Mouse (Mus musculus): ENCODE data around the gene Cacna1c.
"Not testable (repeated sequence)": the region's sequence is repeated elsewhere in the genome, so short reads cannot be mapped to it uniquely, and the experiment has no call there.

The Cacna1c gene

DNA sequence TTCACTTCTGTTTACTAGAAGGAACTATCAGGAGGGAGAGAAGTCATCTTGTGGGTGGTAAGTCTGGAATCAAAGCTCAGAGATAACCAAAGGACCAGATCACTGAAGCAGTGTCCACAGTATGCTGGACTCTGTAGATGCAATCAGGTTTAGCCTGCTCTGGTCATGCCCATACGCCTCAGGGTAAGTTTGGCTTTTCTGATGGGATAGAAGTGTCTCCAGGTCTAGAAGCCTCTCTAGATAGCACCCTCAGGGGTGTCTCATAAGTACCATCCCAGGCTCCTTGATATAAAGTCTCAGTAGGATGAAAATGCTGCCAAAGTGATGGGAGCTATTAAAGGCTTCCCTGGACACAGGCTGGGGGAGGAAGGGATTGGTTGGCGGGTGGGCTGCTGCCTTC, 557.3 kb downstream of the Cacna1c start:
- no peak for DNase-seq (ENCODE audit: inconsistent age in 2 of 2, low spot score in 1 of 2)

DNA sequence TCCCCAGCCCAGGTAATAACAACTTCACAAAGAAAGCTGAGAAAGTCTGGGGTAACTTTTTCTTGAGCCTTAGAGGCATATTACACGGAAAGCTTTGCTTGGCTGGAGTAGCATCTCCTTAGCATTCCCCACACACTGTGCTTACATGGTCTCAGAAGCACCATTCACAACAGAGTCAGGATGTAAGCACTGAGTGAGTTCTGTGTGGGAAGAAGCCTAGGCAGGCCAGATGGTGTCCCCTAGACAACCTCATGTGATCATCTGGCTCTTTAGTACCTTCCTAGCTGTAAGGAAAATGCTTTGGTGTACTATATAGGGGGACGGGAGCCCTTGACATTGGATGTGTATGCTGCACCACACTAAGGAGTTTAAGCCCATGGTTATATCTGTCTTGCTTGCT, 563.7 kb downstream of the Cacna1c start:
- DNase-seq (ENCODE audit: inconsistent age in 2 of 2, low spot score in 1 of 2): no peak

DNA sequence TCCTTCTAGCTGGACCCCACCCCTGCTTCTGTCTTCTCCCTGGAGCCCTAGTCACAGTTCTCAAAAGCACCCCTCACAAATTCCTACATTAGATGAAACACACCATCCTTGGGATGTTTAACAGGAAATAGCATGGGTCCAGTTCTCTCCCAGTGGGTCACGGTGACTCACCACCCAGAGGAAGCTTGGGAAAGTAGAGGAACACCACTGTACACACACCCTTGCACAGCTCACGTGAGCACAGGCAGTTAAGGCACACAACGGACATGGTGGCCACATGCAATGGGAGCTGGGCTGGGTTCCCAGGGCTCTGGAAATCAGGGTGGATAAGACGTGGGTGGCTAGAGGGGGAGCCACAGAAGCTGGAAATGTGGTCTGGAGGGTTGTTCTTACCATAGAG, 566.2 kb downstream of the Cacna1c start:
- no peak for DNase-seq (ENCODE audit: inconsistent age in 2 of 2, low spot score in 1 of 2)

DNA sequence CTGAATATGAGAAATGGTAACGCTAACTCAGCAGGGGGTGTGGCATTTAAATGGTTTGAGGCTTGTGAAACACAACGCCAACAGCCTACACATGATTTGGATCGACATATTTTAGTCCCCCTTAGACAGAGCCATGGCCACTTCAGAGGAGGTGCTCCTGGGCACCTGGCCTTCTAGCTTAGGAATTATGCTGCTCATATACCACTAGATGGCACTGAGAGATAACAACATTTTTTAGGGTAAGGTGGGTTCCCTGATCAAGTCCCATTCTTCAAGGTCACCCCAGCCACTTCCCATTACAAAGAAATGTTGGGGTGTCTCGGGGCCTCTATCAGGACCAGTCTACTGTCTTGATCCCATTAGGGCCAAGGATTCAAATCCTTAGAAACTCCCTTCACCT, 570.0 kb downstream of the Cacna1c start:
- DNase-seq (ENCODE audit: inconsistent age in 2 of 2, low spot score in 1 of 2): peak in 1 of 2 experiments; percentile 53

DNA sequence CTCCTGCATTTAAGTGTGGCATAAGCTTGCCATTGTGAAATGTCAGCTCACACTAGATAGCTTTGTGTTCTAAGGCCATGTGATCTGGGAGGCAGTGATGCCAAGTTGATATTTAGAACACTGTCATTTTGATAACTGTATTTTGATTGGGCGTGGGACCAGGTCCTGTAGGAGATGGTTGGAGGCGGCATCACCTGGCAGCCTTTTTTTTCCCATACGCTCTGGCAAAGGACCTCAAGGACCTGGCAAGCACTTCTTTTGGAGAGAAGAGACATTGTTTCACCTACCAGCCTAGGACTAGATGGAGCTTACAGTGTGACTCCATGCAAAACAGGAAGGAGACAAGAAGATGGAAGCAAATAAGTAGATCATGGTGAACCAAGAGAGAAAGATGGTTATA, 572.6 kb downstream of the Cacna1c start:
- no peak for DNase-seq (ENCODE audit: inconsistent age in 2 of 2, low spot score in 1 of 2)

DNA sequence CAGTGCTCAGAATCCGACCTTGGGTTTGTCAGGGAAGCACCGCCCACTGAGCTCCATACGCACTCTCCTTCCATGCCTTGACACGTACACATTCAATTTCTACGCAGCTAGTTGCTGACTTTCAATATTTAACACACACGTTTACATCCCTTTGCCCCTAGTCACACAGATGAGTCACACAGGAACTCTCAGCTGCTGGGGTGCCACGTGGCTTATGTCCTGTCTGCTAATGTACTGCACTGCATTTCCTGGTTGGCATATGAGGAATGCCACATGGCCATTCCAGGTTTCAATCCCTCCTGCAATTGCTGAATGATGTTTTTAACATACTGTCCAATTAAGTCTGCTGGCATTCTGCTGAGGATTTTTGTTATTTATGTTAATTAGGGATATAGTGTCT, 574.4 kb downstream of the Cacna1c start:
- peak; percentile 40 to 69 for DNase-seq (ENCODE audit: inconsistent age in 2 of 2, low spot score in 1 of 2)

DNA sequence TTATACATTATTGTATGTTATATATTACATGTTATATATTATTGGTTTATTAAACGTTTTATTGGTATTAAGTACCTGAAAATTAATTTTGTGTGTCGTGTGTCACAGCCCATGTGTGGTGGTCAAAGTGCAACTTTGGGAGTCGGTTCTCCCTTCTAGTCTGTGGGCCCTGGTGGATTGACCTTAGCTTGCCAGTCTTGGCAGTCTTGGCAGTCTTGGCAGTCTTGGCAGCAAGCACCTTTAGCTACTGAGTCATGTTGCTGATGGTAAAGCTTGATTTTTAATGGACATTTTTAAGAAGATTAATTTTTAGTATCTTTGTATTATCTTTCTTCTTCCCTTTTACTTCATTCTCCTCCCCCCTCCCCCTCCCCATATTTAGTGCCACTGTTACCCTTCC, 574.8 kb downstream of the Cacna1c start:
- no peak for DNase-seq (ENCODE audit: inconsistent age in 2 of 2, low spot score in 1 of 2)

DNA sequence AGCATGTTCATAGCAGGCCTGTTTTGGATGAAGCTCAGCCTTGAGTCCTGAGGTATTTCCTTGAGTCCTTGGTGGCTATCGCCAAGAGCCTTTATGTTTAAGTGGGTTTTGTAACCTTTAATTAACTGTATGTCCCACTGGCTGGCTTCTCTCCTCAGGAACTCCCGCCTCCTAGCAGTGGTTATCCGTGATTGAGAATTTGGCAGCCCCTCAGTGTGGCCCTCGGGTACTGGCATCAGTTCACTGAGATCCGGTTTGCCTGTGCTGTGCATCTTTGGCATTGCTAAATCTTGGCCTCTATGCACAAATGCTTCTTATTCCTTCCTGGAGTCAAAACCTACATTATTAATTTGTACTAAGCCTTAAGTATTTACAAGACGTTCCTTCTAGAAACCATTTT, 587.3 kb downstream of the Cacna1c start:
- DNase-seq (ENCODE audit: inconsistent age in 2 of 2, low spot score in 1 of 2): no peak

DNA sequence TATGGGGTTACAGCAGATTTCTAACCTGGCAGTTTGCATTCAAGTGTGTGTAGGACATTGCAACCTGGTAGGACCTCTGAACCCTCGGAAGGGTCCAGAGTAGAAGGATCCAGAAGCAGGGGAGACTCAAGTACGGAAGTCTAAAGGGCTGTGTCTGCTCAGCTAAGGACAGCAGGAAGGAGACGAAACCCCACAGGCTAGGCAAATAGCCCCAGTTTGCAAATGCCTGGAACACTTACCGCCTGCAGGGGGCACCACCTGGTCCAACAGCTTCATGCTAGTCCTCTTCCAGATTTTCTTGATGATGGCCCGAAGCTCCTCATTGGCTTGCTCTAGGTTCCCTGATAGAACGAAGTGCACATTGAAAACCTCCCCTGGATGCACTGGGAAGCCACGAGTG, 590.2 kb downstream of the Cacna1c start:
- DNase-seq (ENCODE audit: inconsistent age in 2 of 2, low spot score in 1 of 2): peak in 1 of 2 experiments; percentile 50

DNA sequence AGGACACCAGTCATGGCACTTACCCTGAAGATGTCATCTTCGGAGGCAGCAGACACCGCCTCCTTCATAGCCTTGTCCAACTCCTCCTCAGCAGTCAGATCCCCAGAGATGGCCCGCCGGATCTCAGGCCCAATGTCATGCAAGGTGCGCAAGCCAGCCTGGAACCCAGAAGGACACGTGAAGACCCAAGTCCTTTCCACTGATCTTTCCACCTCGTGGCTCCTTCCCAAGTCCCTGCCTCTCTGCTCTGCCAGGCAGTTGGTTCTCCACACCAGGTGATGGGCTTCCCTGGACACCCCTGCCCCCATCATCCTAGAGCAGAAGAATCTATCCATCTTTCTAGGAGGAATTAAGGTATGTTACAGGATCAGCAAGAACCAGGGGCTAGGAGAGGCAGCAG, 592.4 kb downstream of the Cacna1c start:
- peak in 1 of 2 experiments; percentile 2 for DNase-seq (ENCODE audit: inconsistent age in 2 of 2, low spot score in 1 of 2)

DNA sequence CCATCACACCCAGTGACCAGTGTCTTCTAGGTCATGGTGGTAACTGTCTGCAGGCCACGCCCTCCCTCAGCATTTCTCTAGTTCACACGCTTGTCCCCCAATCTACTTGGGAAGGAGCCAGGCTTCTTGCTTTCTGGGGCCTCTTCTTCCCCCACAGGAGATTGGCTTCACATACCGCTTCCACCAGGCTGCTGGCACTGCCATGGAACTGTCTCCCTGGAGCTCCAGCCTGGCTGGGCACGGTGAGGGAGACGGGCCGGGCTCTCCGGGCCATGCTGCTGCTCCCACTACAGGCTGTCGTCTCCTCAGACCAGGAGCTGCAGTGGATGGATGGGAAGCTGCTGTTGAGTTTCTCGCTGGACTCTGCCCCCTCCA, 600.5 kb downstream of the Cacna1c start:
- no peak for DNase-seq (ENCODE audit: inconsistent age in 2 of 2, low spot score in 1 of 2)

DNA sequence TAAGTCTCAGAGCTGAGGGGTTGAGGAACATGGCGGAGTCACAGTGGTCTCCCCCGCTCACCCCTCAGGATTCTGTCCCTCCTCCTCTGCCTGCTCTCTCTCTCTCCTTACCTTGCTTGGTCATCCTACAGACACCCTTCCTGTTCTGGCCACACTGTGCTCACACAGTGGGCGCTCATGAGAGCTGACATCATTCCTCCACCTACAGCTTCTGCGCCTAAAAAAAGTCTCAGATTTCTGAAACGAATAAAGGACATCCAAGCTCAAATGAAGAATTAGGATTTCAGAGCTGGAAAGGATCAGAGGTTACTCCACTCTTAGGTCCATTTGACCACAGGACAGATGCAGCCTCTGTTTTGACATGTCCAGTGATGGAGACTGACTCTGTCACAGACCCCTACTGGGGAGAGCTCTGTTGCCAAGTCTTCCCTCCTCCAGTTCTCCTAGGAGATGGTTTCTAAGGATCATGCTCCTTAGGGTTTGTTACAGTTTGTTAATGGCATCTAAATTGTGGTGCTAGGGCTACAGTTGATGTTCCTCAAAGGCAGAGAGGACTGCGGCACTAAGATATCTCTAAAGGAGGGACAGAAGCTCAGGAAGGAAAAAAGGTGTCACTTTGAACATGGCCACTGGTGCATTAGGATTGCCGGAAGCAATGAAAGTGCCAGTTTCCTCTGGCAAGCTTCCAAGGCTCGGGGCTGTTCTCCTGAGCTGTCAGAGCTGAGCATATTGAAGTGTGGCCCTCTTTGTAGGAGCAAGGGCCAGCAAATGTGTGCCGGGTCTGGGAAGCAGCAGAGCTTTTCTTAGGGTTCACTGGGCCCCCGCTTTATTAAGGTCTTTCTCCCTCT, 601.2 kb downstream of the Cacna1c start:
- DNase-seq (ENCODE audit: inconsistent age in 2 of 2, low spot score in 1 of 2): no peak

DNA sequence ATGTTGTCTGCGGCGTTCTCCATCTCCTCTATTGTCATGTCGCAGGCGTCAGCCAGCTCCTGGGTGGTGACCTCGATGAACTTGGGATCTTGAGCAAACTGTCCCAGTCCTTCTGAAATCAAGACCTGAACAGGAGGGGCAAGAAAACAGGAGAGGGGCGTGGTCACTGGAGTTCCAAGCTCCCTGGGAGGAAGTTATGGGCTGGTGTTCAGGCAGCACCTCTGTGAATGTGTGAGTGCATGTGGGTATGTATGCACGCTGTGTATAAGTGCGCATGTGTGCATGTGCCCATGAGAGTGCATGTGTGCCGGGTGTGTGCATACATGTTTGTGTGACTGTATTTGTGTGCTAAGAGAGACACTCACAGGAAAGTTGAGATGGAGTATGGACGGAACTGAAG, 602.1 kb downstream of the Cacna1c start:
- DNase-seq (ENCODE audit: inconsistent age in 2 of 2, low spot score in 1 of 2): no peak

DNA sequence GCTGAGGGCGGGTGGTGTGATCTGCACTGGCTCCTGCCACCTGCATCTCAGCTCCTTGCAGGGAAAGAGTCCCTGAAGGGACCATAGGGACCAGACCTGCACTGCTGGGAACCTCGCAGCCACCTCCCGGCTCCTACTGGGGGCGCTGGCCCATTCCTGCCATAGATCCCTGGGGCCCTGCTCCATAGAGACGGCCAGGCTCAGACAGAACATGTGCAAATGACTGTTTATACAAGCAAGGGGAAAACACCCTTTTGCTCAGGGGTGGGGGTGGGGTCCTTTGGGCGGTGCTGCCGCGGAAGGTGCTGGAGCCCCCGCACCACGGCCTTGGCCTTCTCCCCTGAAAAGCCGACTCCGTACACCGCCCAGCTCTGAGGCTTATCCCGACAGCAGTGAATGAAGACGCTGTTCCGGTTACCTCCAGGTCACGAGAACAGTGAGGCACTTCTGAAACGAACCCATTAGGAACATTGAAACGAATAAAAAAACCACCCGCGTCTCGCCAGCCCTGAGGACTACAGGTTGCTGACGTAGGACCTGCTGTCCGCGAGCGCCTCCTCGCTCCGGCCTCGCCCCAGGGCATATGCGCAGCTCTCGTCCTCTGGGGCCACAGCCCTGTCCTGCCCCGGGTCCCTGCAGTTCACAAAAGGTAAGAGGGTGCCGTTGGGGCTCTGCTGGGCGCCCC, 602.7 kb downstream of the Cacna1c start:
- peak in 1 of 2 experiments; percentile 57 for DNase-seq (ENCODE audit: inconsistent age in 2 of 2, low spot score in 1 of 2)

DNA sequence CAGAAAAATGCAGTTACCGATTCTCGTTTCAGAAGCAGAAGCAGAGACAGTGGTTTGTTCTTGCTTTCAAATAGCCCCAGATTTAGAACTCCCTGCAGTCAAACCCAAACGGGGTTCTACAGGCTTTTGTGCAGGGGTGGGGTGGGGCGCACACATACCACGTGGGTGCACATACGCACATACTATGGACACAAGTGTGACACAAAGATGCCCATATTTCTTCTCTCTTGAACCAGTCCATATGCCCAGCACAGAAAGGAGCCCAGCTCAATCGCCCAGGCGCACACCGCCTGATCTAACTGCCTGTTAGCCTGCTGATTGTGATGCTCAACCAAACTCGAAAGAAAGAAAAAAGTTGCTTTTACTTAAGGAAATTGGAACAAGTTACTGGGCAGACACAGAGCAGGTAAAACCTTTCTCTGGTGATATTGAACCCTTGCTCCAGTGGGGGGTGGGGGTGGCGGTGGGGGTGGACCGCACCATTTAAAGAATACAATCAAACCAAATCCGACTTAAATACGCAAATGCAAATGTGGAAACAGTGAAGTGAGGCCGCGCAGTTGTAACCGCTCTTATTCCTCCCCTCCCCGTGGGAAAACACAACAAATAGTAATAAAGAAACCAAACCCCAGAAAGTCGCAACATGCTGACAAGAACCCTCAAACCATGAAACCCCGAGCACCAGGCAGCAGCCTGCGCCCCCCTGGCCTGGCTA, 603.4 kb downstream of the Cacna1c start:
- no peak for DNase-seq (ENCODE audit: inconsistent age in 2 of 2, low spot score in 1 of 2)

DNA sequence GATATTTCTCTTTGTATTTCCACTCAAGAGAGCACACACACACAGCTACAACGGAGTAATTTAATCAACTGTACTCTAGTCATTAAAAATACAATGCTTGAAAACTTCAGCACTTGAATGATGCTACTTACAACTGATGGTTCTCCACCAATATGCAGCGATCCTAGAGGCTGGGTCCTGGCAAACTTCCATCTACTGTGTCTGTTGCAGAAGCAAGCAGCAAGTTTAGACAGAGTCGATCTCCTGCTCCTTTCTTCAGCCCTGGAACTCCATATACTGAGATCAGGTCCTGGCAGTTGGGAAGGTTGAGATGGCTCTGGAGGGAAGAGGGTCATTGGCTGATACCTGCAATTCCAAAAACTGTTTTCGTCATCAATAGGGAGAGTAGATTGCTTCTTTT, 617.5 kb downstream of the Cacna1c start:
- DNase-seq (ENCODE audit: inconsistent age in 2 of 2, low spot score in 1 of 2): not testable (repeated sequence)

DNA sequence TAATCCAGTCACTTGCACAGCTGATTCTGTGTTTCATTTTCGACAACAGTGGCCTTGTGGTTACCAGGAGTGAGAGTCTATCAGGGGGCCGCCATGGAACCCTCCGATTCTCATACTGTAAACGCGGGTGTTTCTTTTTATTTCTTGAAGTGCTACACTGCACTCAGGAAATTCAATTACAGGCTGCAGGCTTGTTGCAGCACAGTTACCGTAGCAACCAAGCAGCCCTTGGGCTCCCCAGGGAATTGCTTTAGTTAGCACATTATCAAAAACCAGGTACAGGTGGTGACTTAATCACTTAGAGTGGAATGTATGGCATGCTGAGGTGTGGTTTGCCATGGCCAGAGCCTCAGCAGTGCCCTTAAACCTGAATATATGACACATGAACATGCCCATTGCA, 621.9 kb downstream of the Cacna1c start:
- no peak for DNase-seq (ENCODE audit: inconsistent age in 2 of 2, low spot score in 1 of 2)

DNA sequence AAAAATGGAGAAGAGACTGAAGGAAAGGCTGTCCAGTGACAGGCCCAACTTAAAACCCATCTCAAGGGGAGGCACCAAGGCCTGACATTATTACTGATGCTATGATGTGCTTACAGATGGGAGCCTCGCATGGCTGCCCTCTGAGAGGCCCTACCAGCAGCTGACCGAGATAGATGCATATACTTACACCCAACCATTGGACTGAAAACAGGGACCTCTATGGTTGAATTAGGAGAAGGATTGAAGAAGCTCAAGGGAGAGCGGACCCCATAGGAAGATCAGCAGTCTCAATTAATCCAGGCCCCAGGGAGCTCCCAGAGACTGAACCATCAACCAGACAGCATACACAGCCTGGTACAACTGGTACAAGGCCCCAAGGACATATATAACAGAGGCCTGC, 628.4 kb downstream of the Cacna1c start:
- DNase-seq (ENCODE audit: inconsistent age in 2 of 2, low spot score in 1 of 2): no peak

DNA sequence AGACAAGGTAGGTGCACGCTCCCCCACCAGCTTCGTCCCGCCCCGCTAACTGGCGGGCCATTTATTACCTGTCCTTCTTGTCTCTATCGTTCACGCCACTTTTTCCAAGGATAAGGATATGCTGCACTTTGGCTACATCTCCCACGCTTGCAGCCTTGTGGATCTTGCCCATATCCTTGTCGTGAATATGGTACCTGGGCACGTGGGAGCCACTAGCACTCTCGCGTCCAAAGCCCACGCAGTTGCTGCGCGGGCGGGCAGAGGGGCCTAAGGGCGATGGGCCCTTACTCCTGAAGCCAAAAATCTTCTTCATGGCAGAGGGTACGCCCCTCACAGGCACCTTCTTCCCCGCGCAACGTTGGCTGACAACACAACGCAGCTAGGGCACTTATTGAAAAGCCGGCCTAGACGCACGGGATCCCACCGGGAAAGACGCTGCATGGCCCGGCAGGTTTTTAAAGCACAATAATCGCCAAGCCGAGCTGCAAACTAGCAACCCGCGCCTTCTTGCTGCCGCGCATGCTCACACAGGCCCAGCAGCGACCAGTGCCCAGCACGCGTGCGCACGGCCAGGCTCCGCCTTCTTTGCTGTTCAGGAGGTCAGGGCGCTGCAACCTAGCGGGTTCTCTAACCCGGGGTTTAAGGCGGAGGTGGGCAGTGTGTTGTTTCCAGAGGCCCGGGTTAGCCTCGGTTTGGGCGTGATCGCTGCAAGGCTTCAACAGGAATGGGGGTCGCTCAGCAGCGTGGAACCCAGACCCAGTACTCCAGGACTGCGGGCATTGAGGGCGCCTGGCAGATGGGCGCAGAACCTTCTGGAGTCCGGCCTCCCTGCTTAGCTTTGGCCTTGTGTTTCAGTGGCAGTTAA, 634.2 kb downstream of the Cacna1c start, which contains the start of gene Ankrd26:
Gene Ankrd26, minus strand, starts transcription at position 482 of the 865 bp plus-strand sequence.
- peak; percentile 96 to 98 for DNase-seq (ENCODE audit: inconsistent age in 2 of 2, low spot score in 1 of 2)

DNA sequence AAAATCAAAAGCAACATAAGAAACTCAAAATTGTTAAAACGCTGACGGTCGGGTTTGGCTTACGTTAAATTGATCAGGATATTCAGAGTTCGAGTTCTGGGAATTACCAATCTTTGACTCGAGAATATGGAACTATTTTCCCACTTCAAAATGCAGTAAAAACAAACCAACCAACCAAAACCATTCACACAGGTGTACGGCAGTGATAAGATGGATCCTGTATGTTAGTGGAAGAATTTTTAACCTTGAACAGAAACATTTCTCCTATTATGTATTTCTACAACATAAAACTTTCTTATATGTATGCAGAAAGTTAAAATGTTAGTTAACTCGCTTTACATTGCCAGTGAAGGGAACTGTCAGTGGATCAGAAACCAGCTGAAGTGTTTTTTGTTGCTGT, 635.0 kb downstream of the Cacna1c start:
- no peak for DNase-seq (ENCODE audit: inconsistent age in 2 of 2, low spot score in 1 of 2)

DNA sequence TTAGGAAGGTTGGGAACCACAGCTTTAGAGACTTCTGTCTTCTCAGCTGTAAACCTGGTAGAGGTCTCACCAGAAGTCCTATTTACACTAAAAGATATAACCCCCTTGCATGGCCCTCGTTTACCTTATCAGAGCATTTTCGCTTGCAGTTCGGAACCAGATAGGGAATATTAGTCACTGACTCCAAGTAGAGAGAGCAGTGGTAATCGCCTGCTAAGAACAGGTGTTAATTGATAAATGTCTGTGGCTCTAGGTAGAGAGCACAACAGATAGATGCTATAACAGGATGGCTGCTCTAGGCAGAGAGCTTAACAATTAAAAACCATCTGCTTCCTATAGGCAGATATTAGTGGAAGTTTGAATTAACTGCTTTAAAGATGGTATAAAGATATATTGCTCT, 657.6 kb downstream of the Cacna1c start:
- DNase-seq (ENCODE audit: inconsistent age in 2 of 2, low spot score in 1 of 2): no peak
